Mouse (Mus musculus) gastrocnemius, adult 2 months (tissue): ENCODE data around the gene Rbms3. TPM values are rescaled to one million over a fixed set of nuclear protein-coding genes. Genes with fewer than 3 reads are reported as not detected.

Experiments used
- DNase-seq: peaks from one replicate; pipeline ENCODE4 v3.0.0; 2022
- H3K27ac ChIP-seq: fragments of 200-600 bp; 2 replicates; pipeline ENCODE4 v1.8.1; 2022; ENCODE audit warnings: mild to moderate bottlenecking
- H3K4me3 ChIP-seq: fragments of 200-600 bp; 2 replicates; pipeline ENCODE4 v1.8.1; 2022; ENCODE audit warnings: mild to moderate bottlenecking, moderate library complexity
- CTCF ChIP-seq: fragments of 200-600 bp; IDR thresholded peaks from 2 replicates; pipeline ENCODE4 v1.8.1; 2022; ENCODE audit warnings: antibody characterized with exemption, mild to moderate bottlenecking, moderate library complexity
- intact Hi-C: fragments of 180-260 bp; cut with DNase I; formaldehyde crosslinking; loops from one replicate; pipeline ENCODE4 v1.15.1; 2025
- total RNA-seq, 2 experiments: library from RNA; stranded (reverse); gene quantifications; 2 replicates each; pipeline ENCODE4 v1.2.3; 2021

The Rbms3 gene
- total RNA-seq, 2 experiments from 2014 or later = 5.8 to 8.1 TPM

DNA sequence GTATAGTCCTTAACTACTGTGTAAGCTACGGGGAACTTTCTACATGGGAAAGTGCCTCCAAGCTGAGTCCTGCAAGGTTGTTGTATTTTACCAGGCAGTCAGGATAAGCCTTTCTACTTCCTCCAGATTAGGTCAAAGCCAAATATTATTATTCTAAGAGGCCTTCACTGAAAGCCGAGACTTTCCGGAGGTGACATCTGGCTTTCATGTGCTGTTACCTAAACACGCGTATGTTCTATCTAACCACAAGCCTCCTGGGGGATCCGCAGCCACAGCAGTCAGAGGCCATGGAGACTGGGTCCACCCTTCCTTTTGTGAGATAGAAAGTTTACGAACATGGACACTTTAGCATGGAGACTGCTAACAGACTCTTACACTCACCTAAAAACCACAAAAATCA is 552.2 kb downstream of the Rbms3 start:
- no peak overlapping the region for H3K27ac ChIP-seq
- intact Hi-C loops = no loop called here
- no peak overlapping the region for H3K4me3 ChIP-seq
- DNase-seq = no peak
- TF ChIP-seq CTCF = no peak

DNA sequence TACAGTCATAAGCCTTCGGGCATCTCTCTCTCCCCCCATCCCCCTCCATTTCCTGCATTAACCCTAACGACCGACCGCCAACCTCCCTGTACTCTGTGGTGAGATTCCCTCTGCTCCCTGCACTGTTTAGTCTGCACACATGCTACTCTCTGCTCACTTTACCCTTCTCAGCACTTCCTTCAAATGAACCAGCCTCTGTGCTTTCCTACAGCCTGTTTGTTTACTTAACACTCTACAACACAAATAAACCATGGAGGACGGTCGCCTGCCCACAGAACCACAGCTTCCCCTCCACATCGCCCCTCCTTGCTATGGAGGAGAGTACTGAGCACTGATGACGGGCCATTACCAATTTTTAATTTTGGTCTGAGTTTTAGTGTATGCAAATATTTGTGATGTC is 552.9 kb downstream of the Rbms3 start:
- H3K4me3 ChIP-seq = no peak overlapping the region

DNA sequence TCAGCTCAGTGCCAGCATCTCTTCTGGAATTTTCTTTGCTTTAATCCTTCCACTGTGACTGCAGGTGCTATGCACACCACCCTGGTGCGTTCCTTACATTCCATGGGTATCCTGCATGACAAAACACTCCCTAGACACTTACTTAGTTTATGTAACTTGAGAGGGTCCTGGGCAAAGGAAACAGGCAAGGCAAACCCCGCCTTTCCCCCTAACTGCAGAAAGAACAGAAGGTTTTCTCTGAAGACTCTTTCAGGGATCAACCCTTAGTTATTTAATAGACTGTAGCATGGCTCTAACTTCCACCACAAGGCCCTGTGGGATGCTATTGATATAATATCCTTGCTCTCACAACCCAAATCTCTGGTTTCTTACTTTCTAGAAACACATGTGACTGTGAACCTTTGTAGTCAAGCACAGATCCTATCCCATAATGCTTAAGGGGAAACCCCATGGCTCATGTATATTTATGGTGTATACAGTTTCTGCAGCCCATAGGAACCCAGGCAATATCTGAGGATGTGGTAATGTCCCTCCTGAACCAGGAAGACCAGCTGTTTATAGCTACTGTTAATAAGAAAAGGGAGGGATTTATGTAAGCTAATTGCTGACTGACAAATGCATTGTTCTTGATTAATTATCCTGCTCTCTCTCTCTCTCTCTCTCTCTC is 557.1 kb downstream of the Rbms3 start:
- TF ChIP-seq CTCF = no peak
- Histone ChIP-seq H3K27ac (no peak overlapping the region), H3K4me3 (no peak overlapping the region)
- no peak for DNase-seq
- intact Hi-C loops = no loop called here

More for the DNA sequence above, 552.9 kb downstream of the Rbms3 start:
- DNase-seq = no peak
- intact Hi-C loops = no loop called here
- TF ChIP-seq CTCF = no peak
- H3K27ac ChIP-seq = no peak overlapping the region

DNA sequence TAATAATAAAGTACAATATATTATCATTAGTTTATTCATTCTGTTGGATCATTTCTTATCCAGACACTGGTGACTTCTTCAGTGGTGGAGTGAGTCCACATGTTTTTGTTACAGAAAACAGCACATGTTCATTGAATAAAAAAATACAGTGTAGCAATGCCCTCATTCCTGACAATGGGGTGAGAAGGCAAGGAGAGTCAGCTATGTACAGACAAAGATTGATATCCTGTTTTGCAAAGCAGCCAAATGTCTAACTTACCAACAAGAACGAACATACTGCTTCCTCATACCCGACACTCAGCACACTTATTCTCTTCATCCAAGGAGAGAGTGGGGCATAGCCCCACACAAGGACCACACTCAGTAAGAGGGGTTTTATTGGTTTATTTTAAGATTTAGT is 559.1 kb downstream of the Rbms3 start:
- Histone ChIP-seq H3K4me3 (no peak overlapping the region), H3K27ac (no peak overlapping the region)
- DNase-seq = no peak
- intact Hi-C loops = no loop called here
- TF ChIP-seq CTCF = no peak

DNA sequence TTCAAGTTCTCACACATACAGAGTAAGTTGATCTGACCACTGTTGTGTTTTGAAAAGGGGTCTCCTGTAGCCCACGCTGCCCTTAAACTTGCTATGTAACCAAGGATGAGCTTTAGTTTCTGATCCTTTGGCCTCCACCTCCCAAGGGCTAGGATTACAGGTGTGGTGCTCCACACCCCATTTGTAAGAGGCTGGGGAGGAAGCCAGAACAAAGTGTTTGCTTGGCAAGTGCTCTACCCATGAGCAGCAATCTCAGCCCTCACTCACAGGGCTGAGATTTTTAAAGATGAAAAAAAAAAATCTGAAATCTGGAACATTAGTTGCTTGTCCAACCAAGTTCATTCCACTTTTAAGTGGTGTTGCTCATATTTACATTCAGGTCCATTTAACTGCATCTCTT is 560.5 kb downstream of the Rbms3 start:
- Histone ChIP-seq H3K4me3 (no peak overlapping the region), H3K27ac (no peak overlapping the region)
- intact Hi-C loops = no loop called here
- no peak for TF ChIP-seq CTCF
- no peak for DNase-seq

DNA sequence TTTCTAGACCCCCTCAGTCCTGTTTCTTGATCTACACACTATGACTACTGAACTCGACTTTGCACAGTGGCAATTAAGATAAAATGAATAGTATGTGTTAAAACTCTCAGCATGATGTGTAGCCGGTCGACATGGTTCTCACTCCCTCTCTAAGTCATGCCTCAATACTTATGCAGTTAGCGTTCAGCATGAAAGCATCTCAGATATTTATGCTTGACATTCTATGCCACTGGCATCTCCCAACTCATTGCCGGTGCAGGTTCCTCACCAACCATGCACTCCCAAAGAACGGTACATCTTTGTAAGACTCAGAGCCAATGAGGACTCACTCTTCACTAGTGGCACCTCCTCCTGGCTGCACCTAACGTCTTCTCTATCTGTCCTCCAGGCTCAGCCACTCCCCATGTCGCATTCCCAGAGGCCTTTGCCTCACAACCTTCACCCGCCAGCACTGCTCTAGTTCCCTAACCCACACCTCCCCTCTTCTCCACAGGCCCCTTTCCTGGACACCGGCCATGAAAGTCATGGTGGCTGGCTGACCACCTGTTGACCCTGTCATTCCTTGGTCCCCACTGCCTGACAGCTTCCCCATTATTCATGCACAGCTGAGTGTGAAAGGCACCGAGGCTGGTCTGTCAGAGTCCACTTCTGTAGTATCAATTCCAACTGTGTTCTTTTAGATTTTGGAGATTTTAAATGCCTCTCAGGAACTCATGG is 561.9 kb downstream of the Rbms3 start:
- intact Hi-C loops = no loop called here
- TF ChIP-seq CTCF = no peak
- no peak overlapping the region for H3K4me3 ChIP-seq
- no peak overlapping the region for H3K27ac ChIP-seq
- peak; percentile 44 for DNase-seq

DNA sequence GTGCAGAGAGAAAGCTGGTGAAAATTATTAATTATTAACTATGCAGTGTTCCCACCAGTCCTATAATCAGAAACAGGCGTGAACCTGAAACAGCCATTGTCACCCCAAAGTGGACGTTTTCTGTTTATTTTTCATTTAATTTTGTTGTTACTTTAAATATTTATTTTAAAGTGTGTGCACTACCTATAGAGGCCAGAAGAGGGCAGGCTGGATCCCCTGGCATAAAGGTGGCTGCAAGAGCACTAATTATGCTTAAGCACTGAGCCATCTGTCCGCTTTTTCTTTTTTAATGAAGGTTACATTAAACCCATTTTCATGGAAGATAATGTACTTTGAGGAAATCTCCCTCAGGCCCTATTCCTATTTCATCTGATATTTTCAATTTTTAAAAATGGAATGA is 563.2 kb downstream of the Rbms3 start:
- intact Hi-C loops = no loop called here
- no peak overlapping the region for H3K4me3 ChIP-seq
- no peak overlapping the region for H3K27ac ChIP-seq
- TF ChIP-seq CTCF = peak; percentile 21; the same call in 1 of the 2 replicates
- no peak for DNase-seq

DNA sequence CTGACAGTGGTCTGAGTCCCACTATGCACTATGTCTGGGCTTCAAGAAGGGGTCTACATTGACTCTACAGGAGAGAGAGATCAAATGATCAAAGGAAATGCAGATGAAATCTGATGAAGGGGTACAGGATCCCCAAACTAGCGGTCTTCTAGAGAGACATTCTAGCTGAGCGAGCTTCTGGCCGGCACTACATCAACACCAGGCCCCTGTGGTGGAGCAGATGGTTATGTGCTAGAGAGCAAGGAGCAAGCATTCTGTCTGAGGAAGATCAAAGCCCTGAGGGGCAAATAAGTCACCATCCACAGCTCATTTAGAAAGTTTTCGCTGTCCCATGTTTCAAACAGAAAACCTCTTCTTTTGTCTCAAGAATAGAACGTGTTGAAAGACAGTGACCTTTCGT is 564.1 kb downstream of the Rbms3 start:
- no peak for TF ChIP-seq CTCF
- no peak for DNase-seq
- no peak overlapping the region for H3K27ac ChIP-seq
- no peak overlapping the region for H3K4me3 ChIP-seq
- intact Hi-C loops = no loop called here

DNA sequence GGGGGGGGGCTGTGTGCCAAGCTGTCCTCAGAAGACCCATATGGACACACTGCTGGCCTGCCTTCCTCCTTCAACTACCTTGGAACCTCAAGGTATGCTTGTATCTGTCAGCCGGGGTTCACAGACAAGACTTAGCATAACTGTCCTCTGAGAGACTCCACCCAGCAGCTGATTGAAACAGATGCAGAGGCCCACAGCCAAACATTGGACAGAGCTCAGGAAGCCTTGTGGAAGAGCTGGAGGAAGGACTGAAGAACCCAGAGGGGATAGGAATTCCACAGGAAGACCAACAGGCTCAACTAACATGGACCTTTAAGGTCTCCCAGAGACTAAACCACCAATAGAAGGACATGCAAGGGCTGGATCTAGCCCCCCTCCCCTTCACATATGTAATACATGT is 570.1 kb downstream of the Rbms3 start:
- peak; percentile 63 for DNase-seq
- no peak for TF ChIP-seq CTCF
- intact Hi-C loops = no loop called here
- Histone ChIP-seq H3K4me3 (no peak overlapping the region), H3K27ac (peak overlapping the region; percentile 12; the same call in 1 of the 2 replicates)

DNA sequence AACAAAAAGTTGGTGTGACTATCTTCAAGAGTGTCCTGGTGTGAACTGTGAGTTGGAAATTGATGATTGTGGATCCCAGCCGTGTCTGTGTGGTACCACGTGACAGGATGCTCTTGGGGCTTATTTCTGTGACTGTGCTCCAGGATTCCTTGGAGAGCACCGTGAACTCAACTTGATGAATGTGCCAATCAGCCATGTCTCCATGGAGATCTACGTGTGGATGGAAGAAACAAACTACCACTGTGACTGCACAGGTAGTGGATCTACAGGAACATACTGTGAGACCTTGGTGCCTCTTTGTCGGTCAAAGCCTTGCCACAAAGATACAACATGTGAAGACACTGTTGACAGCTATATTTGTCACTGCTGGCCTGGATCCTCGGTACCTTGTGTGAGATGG is 570.6 kb downstream of the Rbms3 start:
- DNase-seq = no peak
- TF ChIP-seq CTCF = no peak
- H3K4me3 ChIP-seq = no peak overlapping the region
- intact Hi-C loops = no loop called here
- peak overlapping the region; percentile 12; the same call in 1 of the 2 replicates for H3K27ac ChIP-seq

DNA sequence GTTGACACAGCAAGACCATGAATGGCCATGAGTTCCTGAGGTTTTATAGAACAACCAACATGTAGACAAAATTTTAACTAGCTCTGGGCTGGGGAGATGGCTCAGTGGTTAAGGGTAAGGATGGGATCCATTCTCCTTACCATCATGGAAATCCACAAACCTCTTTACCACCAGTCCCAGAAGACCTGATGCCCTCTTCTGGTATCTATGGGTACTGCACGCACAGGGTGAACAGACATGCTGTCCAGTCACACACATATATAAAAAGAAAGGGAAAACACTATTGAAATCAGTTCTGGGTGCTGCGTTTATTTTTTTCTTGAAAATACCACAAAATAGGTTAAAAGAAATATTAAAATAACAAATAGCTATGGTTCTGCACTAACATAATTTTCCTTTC is 577.8 kb downstream of the Rbms3 start:
- TF ChIP-seq CTCF = peak; percentile 38
- Histone ChIP-seq H3K27ac (no peak overlapping the region), H3K4me3 (no peak overlapping the region)
- no peak for DNase-seq
- intact Hi-C loops = no loop called here

DNA sequence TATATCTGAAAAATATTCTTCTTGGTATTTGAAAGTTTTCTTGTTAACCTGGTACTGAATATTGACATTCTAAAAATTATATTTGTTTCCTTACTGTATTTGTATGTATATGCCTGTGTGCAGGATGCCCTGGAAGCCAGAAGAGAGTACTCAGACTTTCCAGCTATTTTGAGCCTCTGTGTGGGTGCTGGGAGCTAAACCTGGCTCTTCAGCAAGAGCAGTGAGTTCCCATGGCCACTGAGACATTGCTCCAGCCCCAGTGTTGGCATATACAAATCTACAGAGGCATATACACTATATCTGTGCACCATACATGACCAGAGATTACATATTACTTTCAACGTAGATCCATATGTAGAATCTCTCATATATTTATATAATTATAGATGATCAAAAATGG is 581.1 kb downstream of the Rbms3 start:
- TF ChIP-seq CTCF = no peak
- intact Hi-C loops = no loop called here
- DNase-seq = no peak

DNA sequence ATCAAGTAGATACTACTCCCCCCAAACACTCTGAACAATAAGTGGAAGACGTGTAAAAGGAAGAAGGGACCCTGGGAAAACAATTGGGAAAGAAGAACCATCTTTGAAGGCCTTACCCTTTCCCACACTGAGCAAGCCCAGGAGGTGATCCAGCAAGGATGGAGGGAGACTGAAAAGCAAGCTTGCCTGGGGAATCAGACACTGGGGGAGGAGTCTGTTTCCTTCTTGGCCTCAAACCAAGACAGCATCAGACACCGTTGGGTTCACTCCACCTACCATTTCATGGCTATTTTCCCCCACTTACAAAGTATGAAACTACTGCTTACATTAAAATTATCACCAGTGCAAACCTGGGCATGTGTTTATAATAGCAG is 587.7 kb downstream of the Rbms3 start:
- intact Hi-C loops = no loop called here
- TF ChIP-seq CTCF = no peak
- no peak overlapping the region for H3K27ac ChIP-seq
- H3K4me3 ChIP-seq = no peak overlapping the region
- DNase-seq = no peak

More for the DNA sequence above, 581.1 kb downstream of the Rbms3 start:
- Histone ChIP-seq H3K4me3 (no peak overlapping the region), H3K27ac (no peak overlapping the region)
